ENCODE assay signal across 9 mouse cellular contexts in the genomic region with DNA sequence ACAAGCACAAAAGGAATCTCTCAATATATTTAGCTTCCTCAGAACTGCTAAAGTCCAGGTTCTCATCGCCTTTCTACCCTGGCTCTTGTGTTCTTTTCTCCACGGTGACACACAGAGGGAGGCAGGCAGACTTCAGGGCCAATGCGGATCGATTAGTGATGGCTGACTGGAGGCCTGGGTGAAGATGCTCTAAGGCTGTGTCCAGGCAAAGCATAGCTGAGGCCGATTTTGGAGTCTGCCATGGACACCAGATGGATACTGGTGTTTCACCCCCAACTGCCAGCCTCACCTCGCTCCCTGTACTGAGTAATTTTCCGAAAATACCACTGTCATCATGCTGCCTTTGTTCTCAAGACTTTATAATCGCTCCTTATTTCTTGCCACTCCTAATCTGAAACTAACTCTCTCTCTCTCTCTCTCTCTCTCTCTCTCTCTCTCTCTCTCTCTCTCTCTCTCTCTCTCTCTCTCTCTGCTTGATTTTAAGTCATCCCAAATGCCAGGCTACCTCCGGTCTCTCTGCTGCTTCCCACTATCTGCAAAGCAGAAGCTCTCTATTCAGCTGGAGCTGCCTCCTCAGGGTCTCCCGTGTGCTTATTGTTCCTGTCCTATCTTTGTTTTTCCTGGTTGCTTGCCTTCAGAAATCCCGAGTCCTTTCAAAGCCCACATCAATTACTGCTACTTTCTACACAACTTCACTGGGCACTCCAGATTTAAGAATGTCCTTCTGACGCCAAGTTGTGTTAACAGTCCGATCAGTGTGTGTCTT.
DNase-seq lines count a peak whose midpoint lies in the region; ATAC-seq lines count a peak whose summit lies in the region.
"Had no signal": no experiment of that assay in that cellular context is flagged by ENCODE, and none has a peak within 500 bp of the region (broad histone marks: within the 10 kb centered on the region; RNA-seq: fewer than 3 reads in every experiment).

No protein-coding gene starts in this region.

- H3K27me3 ChIP-seq in forebrain, embryonic 10.5 days (ENCODE audit: poor library complexity, severe bottlenecking), result no peaks in the 10 kb centered on the region
- H3K27me3 ChIP-seq in midbrain, embryonic 11.5 days (ENCODE audit: control insufficient read depth, insufficient read depth, low read length), result no peaks in the 10 kb centered on the region
- H3K27me3 ChIP-seq: lung, embryonic 15.5 days had no signal

- no peak overlapping the region for H3K4me2 ChIP-seq in midbrain, embryonic 11.5 days
- H3K4me2 ChIP-seq: lung, embryonic 15.5 days had no signal

- H3K27ac ChIP-seq in forebrain, embryonic 10.5 days, result peak overlapping the region; percentile 76
- H3K27ac ChIP-seq in midbrain, embryonic 11.5 days (ENCODE audit: low read depth, low read length), result no peak overlapping the region
- H3K27ac ChIP-seq: lung, embryonic 15.5 days had no signal

- DNase-seq in Muller cell, postnatal 12 days (ENCODE audit: inconsistent ontology term), result peak; percentile 64
- peak; percentile 95 for DNase-seq in brain, adult 2 months (ENCODE audit: low read depth, low spot score)
- DNase-seq in forebrain, embryonic 10.5 days (ENCODE audit: extremely low spot score, low spot score), result peak; percentile 29
- peak; percentile 91 for DNase-seq in midbrain, embryonic 11.5 days (ENCODE audit: low spot score, missing footprints)
- DNase-seq in layer of hippocampus, adult 18-20 months (ENCODE audit: low spot score in 2 of 2), result no peak
- DNase-seq in testis, postnatal 10 days (ENCODE audit: low spot score), result no peak
- no peak for DNase-seq in layer of hippocampus, adult 9-10 months (ENCODE audit: low spot score)
- DNase-seq: thymus, adult 18-20 months had no signal

- no peaks in the 10 kb centered on the region for H3K9me3 ChIP-seq in forebrain, embryonic 10.5 days
- no peaks in the 10 kb centered on the region for H3K9me3 ChIP-seq in midbrain, embryonic 11.5 days (ENCODE audit: control insufficient read depth, low read length)
- H3K9me3 ChIP-seq: lung, embryonic 15.5 days had no signal

- no peaks in the 10 kb centered on the region for H3K36me3 ChIP-seq in forebrain, embryonic 10.5 days (replicated peaks)
- no peaks in the 10 kb centered on the region for H3K36me3 ChIP-seq in midbrain, embryonic 11.5 days (ENCODE audit: control insufficient read depth, insufficient read depth, low read length)

- 36% methylated on average over 13 of the region's 13 CpGs for WGBS in forebrain, embryonic 10.5 days
- 30% methylated on average over 13 of the region's 13 CpGs for WGBS in midbrain, embryonic 11.5 days

- peaks cover 61% of the 10 kb centered on the region for H3K4me1 ChIP-seq in forebrain, embryonic 10.5 days
- H3K4me1 ChIP-seq in midbrain, embryonic 11.5 days (ENCODE audit: control insufficient read depth, insufficient read depth, low read length), result peaks cover 13% of the 10 kb centered on the region

- H3K4me3 ChIP-seq in forebrain, embryonic 10.5 days, result peak overlapping the region; percentile 25; the same call in 1 of the 2 replicates
- no peak overlapping the region for H3K4me3 ChIP-seq in midbrain, embryonic 11.5 days (ENCODE audit: low read depth, low read length)
- H3K4me3 ChIP-seq: lung, embryonic 15.5 days had no signal

- peak; percentile 77 for ATAC-seq in midbrain, embryonic 11.5 days (ENCODE audit: low FRiP score)

- peak overlapping the region; percentile 0; the same call in 1 of the 2 replicates for H3K9ac ChIP-seq in midbrain, embryonic 11.5 days (ENCODE audit: low read length)
- H3K9ac ChIP-seq: lung, embryonic 15.5 days had no signal

Comparison
In these comparisons a context has a peak if more than half of its experiments do, and no peak if none do; other contexts are left out.
1. DNase-seq: peak in Muller cell, postnatal 12 days (single experiment), brain, adult 2 months (single experiment), forebrain, embryonic 10.5 days (single experiment) and midbrain, embryonic 11.5 days (single experiment); none in layer of hippocampus, adult 18-20 months (0 of 2), testis, postnatal 10 days (single experiment) and layer of hippocampus, adult 9-10 months (single experiment).